Mouse (Mus musculus): Measurements from ENCODE around the gene Pde10a. TPM values are rescaled to one million over a fixed set of nuclear protein-coding genes. Genes with fewer than 3 reads are reported as not detected.

The Pde10a gene
- total and polyA plus RNA-seq, 3 experiments, result 1.4 to 2.2 (median 1.9) TPM

DNA sequence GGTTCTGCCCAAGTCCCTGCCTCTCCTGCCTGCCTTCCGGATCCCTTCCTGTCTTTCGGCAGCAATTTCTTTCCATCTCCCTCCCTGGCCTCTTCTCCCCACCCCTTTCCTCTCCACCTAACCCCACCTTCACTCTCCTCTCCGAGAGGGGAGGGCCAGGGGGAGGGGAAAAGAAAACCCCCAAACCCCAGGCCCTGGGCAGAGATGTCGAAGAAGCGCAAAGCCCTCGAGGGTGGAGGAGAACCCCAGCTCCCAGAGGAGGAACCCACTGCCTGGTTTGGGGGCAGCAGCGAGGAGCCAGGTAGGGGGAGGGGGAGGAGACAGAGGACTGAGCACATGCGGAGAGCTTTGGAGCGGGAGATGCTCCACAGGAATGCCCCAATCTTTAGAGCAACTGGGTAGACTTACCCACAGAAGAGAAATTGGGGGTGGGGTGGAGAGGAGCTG is 1.7 kb downstream of the Pde10a start:
- WGBS, result 36% methylated on average over 9 of the region's 9 CpGs
- no peak overlapping the region for H3K4me3 ChIP-seq
- no peak for DNase-seq
- H3K36me3 ChIP-seq (ENCODE audit: control insufficient read depth, insufficient read depth, low read length), result no peaks in the 10 kb centered on the region
- TF ChIP-seq EP300 (IDR thresholded peaks at IDR 0.05; ENCODE audit: insufficient read depth, low read depth, low read length) (no peak), CTCF (IDR thresholded peaks at IDR 0.05) (no peak), POLR2A (IDR thresholded peaks at IDR 0.05; ENCODE audit: insufficient read depth, low read depth, low read length) (no peak)
- peaks cover 5% of the 10 kb centered on the region for H3K4me1 ChIP-seq (ENCODE audit: control insufficient read depth, insufficient read depth, low read length)
- H3K79me2 ChIP-seq (replicated peaks; ENCODE audit: control insufficient read depth, insufficient read depth, low read length), result no peaks in the 10 kb centered on the region
- H3K27me3 ChIP-seq (ENCODE audit: control insufficient read depth, insufficient read depth, low read length), result no peaks in the 10 kb centered on the region
- intact Hi-C loops (cut with DNase I), result loop anchor here (1.0 kb wide), 1 partner anchor 22 kb away; no protein-coding TSS in a partner anchor
- no peak overlapping the region for H3K9ac ChIP-seq (ENCODE audit: low read depth, low read length)
- no peak overlapping the region for H3K27ac ChIP-seq

DNA sequence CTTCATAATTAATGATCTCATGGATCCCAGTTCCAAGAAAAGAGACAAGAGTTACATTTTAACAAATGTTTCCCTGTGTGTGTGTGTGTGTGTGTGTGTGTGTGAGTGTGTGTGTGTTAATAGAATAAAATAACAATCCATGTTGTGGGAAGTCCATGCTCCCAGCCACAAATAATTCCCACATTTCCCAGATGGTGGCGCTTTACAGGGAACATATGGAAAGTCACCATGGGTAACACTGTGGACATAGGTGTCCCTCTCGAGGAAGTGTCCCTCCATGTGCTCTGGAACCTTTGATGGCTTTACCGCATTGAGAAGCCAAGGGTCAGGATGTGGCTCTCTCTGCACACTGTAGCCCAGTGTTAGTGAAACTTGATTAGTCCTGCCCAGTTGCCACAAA is 3.5 kb downstream of the Pde10a start:
- no peak for DNase-seq
- H3K79me2 ChIP-seq (replicated peaks; ENCODE audit: control insufficient read depth, insufficient read depth, low read length), result no peaks in the 10 kb centered on the region
- no peak overlapping the region for H3K4me3 ChIP-seq
- H3K36me3 ChIP-seq (ENCODE audit: control insufficient read depth, insufficient read depth, low read length), result no peaks in the 10 kb centered on the region
- TF ChIP-seq EP300 (IDR thresholded peaks at IDR 0.05; ENCODE audit: insufficient read depth, low read depth, low read length), result no peak
- no peaks in the 10 kb centered on the region for H3K27me3 ChIP-seq (ENCODE audit: control insufficient read depth, insufficient read depth, low read length)
- H3K27ac ChIP-seq, result no peak overlapping the region
- no peak overlapping the region for H3K9ac ChIP-seq (ENCODE audit: low read depth, low read length)
- WGBS, result 74% methylated on average over 3 of the region's 3 CpGs
- H3K4me1 ChIP-seq (ENCODE audit: control insufficient read depth, insufficient read depth, low read length), result peaks cover 5% of the 10 kb centered on the region
- intact Hi-C loops (cut with DNase I), result no loop called here

DNA sequence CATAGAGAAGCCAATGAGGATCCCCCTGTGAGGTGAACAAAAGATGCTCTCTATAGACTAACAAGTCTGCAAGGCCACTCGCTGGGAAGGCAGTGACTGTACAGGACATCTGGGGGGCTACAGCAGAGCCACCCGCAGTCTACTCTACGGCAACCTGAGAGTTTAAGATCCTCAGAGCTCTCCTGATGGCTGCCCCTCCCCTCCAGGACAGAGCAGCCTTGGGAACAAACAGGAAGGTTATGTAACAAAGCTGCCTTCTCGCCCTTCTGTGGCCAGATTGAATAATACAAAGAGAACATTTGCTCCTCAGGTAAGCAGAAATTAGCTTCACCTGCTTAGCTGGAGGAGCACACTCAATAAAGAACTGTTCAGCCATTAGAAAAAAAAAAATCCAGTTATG is 7.4 kb downstream of the Pde10a start:
- WGBS, result 67% methylated on average over 4 of the region's 4 CpGs
- no peak overlapping the region for H3K27ac ChIP-seq
- no peaks in the 10 kb centered on the region for H3K79me2 ChIP-seq (replicated peaks; ENCODE audit: control insufficient read depth, insufficient read depth, low read length)
- H3K4me1 ChIP-seq (ENCODE audit: control insufficient read depth, insufficient read depth, low read length), result no peaks in the 10 kb centered on the region
- TF ChIP-seq EP300 (IDR thresholded peaks at IDR 0.05; ENCODE audit: insufficient read depth, low read depth, low read length), result no peak
- no peak for TF ChIP-seq POLR2A (IDR thresholded peaks at IDR 0.05; ENCODE audit: insufficient read depth, low read depth, low read length)
- no peak for TF ChIP-seq CTCF (IDR thresholded peaks at IDR 0.05)
- H3K4me3 ChIP-seq, result no peak overlapping the region
- H3K36me3 ChIP-seq (ENCODE audit: control insufficient read depth, insufficient read depth, low read length), result no peaks in the 10 kb centered on the region
- no peak for DNase-seq
- H3K9ac ChIP-seq (ENCODE audit: low read depth, low read length), result no peak overlapping the region
- H3K27me3 ChIP-seq (ENCODE audit: control insufficient read depth, insufficient read depth, low read length), result no peaks in the 10 kb centered on the region
- intact Hi-C loops (cut with DNase I), result no loop called here

DNA sequence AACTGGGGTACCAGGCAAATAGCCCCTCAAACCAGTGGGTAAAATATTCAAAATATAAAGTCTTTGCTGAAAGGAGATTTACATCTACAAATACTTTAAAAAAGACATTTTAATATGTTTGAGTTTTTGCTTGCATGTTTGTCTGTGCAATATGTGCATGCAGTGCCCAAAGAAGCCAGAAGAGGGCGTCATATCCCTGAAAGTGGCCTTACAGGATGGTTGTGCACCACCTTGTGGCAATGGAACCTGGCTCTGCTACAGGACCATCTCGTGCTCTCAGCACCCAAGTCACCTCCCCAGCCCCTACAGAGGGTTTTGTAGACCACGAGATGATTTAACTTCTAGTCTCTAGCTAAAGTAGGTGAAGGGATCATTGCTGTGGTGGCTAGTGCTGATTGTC is 8.7 kb downstream of the Pde10a start:
- H3K27ac ChIP-seq, result no peak overlapping the region
- intact Hi-C loops (cut with DNase I), result no loop called here
- H3K4me3 ChIP-seq, result no peak overlapping the region
- H3K4me1 ChIP-seq (ENCODE audit: control insufficient read depth, insufficient read depth, low read length), result no peaks in the 10 kb centered on the region
- WGBS, result 50% methylated on average over 3 of the region's 3 CpGs
- no peaks in the 10 kb centered on the region for H3K27me3 ChIP-seq (ENCODE audit: control insufficient read depth, insufficient read depth, low read length)
- DNase-seq, result no peak
- TF ChIP-seq CTCF (IDR thresholded peaks at IDR 0.05), result peak; percentile 32
- TF ChIP-seq EP300 (IDR thresholded peaks at IDR 0.05; ENCODE audit: insufficient read depth, low read depth, low read length), result no peak
- no peak for TF ChIP-seq POLR2A (IDR thresholded peaks at IDR 0.05; ENCODE audit: insufficient read depth, low read depth, low read length)
- no peak overlapping the region for H3K9ac ChIP-seq (ENCODE audit: low read depth, low read length)
- no peaks in the 10 kb centered on the region for H3K36me3 ChIP-seq (ENCODE audit: control insufficient read depth, insufficient read depth, low read length)
- H3K79me2 ChIP-seq (replicated peaks; ENCODE audit: control insufficient read depth, insufficient read depth, low read length), result no peaks in the 10 kb centered on the region

DNA sequence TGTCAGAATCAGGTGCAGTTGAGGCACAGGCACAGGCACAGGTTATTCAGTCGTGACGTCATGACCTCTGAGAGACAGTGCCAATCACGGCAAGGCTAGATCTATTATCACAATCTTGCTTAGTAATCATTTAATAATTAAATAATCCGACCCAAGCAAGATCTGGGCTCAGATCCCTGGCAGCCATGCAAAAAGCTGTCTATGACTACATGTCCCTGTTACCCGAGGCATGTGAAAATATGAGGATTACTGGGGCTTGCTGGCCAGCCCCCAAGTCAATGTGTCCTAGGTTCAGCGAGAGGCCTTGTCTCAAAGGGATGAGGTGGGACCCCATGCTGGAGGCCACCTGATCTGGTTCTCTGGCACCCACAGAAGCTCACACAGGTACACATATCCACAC is 11.3 kb downstream of the Pde10a start:
- intact Hi-C loops (cut with DNase I), result no loop called here
- no peak for DNase-seq
- WGBS, result 66% methylated on average over 6 of the region's 6 CpGs

DNA sequence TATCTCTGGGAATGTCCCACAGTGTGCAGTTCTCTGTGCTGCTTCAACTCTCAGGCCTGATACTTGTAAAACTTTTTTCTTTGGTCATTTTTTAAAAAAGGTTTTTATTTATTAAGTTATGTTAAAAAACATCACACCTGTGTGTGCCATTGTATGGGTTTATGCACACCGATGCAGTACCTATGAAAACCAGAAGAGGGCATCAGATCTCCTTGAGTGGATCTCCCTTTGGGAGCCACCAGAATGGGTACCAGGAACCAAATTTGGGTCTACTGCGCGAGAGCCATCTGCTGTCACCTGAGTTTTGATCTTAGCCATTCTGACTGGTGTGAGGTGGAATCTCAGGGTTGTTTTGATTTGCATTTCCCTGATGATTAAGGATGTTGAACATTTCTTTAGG is 12.9 kb downstream of the Pde10a start:
- intact Hi-C loops (cut with DNase I), result no loop called here

More for the DNA sequence above, 11.3 kb downstream of the Pde10a start:
- no peak overlapping the region for H3K9ac ChIP-seq (ENCODE audit: low read depth, low read length)
- H3K36me3 ChIP-seq (ENCODE audit: control insufficient read depth, insufficient read depth, low read length), result no peaks in the 10 kb centered on the region
- H3K4me1 ChIP-seq (ENCODE audit: control insufficient read depth, insufficient read depth, low read length), result no peaks in the 10 kb centered on the region
- H3K27me3 ChIP-seq (ENCODE audit: control insufficient read depth, insufficient read depth, low read length), result no peaks in the 10 kb centered on the region
- H3K4me3 ChIP-seq, result no peak overlapping the region
- H3K79me2 ChIP-seq (replicated peaks; ENCODE audit: control insufficient read depth, insufficient read depth, low read length), result no peaks in the 10 kb centered on the region
- H3K27ac ChIP-seq, result no peak overlapping the region
- no peak for TF ChIP-seq CTCF (IDR thresholded peaks at IDR 0.05)
- TF ChIP-seq EP300 (IDR thresholded peaks at IDR 0.05; ENCODE audit: insufficient read depth, low read depth, low read length), result no peak
- no peak for TF ChIP-seq POLR2A (IDR thresholded peaks at IDR 0.05; ENCODE audit: insufficient read depth, low read depth, low read length)

More for the DNA sequence above, 12.9 kb downstream of the Pde10a start:
- Histone ChIP-seq H3K4me1 (ENCODE audit: control insufficient read depth, insufficient read depth, low read length) (no peaks in the 10 kb centered on the region), H3K27me3 (ENCODE audit: control insufficient read depth, insufficient read depth, low read length) (no peaks in the 10 kb centered on the region), H3K4me3 (no peak overlapping the region), H3K27ac (no peak overlapping the region), H3K9ac (ENCODE audit: low read depth, low read length) (no peak overlapping the region), H3K36me3 (ENCODE audit: control insufficient read depth, insufficient read depth, low read length) (no peaks in the 10 kb centered on the region), H3K79me2 (replicated peaks; ENCODE audit: control insufficient read depth, insufficient read depth, low read length) (no peaks in the 10 kb centered on the region)
- DNase-seq, result no peak
- no peak for TF ChIP-seq EP300 (IDR thresholded peaks at IDR 0.05; ENCODE audit: insufficient read depth, low read depth, low read length)
- no peak for TF ChIP-seq POLR2A (IDR thresholded peaks at IDR 0.05; ENCODE audit: insufficient read depth, low read depth, low read length)
- TF ChIP-seq CTCF (IDR thresholded peaks at IDR 0.05), result peak; percentile 50
- WGBS, result 73% methylated on average over 3 of the region's 3 CpGs
